Mouse (Mus musculus): ENCODE measurements around the gene Gm11639. TPM values are rescaled to one million over a fixed set of nuclear protein-coding genes. Genes with fewer than 3 reads are reported as not detected.

Gene Gm11639
- polyA plus RNA-seq, 1 experiment from 2014 or later, result not detected

GRCm38 (mm10) chr11:104972480-104972879 is 287.0 kb downstream of the Gm11639 start:
- H3K9me3 ChIP-seq, result no peaks in the 10 kb centered on the region
- no peak for ATAC-seq (ENCODE audit: insufficient number of reproducible peaks, insufficient read depth, low FRiP score, low TSS enrichment, low read depth)
- 81% methylated on average over 6 of the region's 8 CpGs for WGBS

GRCm38 (mm10) chr11:104977976-104978375 is 292.5 kb downstream of the Gm11639 start:
- WGBS, result 76% methylated on average over 5 of the region's 5 CpGs
- H3K4me2 ChIP-seq, result no peak overlapping the region
- H3K27ac ChIP-seq, result no peak overlapping the region
- no peaks in the 10 kb centered on the region for H3K27me3 ChIP-seq
- H3K4me1 ChIP-seq (replicated peaks), result 0 out of 2 replicates have a peak, but pooled peaks cover 6% of the 10 kb centered on the region
- no peak overlapping the region for H3K4me3 ChIP-seq (replicated peaks)
- no peaks in the 10 kb centered on the region for H3K36me3 ChIP-seq
- ATAC-seq (ENCODE audit: insufficient number of reproducible peaks, insufficient read depth, low FRiP score, low TSS enrichment, low read depth), result no peak
- no peaks in the 10 kb centered on the region for H3K9me3 ChIP-seq
- no peak overlapping the region for H3K9ac ChIP-seq (replicated peaks)

More at GRCm38 (mm10) chr11:104972480-104972879, 287.0 kb downstream of the Gm11639 start:
- H3K36me3 ChIP-seq, result no peaks in the 10 kb centered on the region
- no peaks in the 10 kb centered on the region for H3K27me3 ChIP-seq
- no peak overlapping the region for H3K4me2 ChIP-seq
- H3K27ac ChIP-seq, result no peak overlapping the region
- peaks cover 6% of the 10 kb centered on the region; the same call in 1 of the 2 replicates for H3K4me1 ChIP-seq (replicated peaks)
- H3K9ac ChIP-seq (replicated peaks), result no peak overlapping the region
- no peak overlapping the region for H3K4me3 ChIP-seq (replicated peaks)

- WGBS, result 60% methylated on average over 15 of the region's 15 CpGs
- ATAC-seq (ENCODE audit: insufficient number of reproducible peaks, insufficient read depth, low FRiP score, low TSS enrichment, low read depth), result no peak
- no peaks in the 10 kb centered on the region for H3K27me3 ChIP-seq
- no peaks in the 10 kb centered on the region for H3K9me3 ChIP-seq
- H3K9ac ChIP-seq (replicated peaks), result no peak overlapping the region
- no peak overlapping the region for H3K27ac ChIP-seq
- H3K4me1 ChIP-seq (replicated peaks), result 0 out of 2 replicates have a peak, but pooled peaks cover 6% of the 10 kb centered on the region
- H3K36me3 ChIP-seq, result no peaks in the 10 kb centered on the region
- H3K4me2 ChIP-seq, result no peak overlapping the region
- H3K4me3 ChIP-seq (replicated peaks), result no peak overlapping the region
These were observed 296.0 kb downstream of the Gm11639 start for GRCm38 (mm10) chr11:104981342-104982055.

GRCm38 (mm10) chr11:105009232-105009631 is 323.7 kb downstream of the Gm11639 start:
- 61% methylated on average over 2 of the region's 2 CpGs for WGBS
- Histone ChIP-seq H3K4me3 (replicated peaks) (no peak overlapping the region), H3K9ac (replicated peaks) (no peak overlapping the region), H3K4me2 (no peak overlapping the region), H3K27me3 (no peaks in the 10 kb centered on the region), H3K9me3 (no peaks in the 10 kb centered on the region), H3K4me1 (replicated peaks) (no peaks in the 10 kb centered on the region), H3K27ac (no peak overlapping the region), H3K36me3 (no peaks in the 10 kb centered on the region)
- ATAC-seq (ENCODE audit: insufficient number of reproducible peaks, insufficient read depth, low FRiP score, low TSS enrichment, low read depth), result no peak

GRCm38 (mm10) chr11:105021071-105021470 is 335.6 kb downstream of the Gm11639 start:
- Histone ChIP-seq H3K4me3 (replicated peaks) (no peak overlapping the region), H3K36me3 (no peaks in the 10 kb centered on the region), H3K4me2 (no peak overlapping the region), H3K27me3 (no peaks in the 10 kb centered on the region), H3K4me1 (replicated peaks) (no peaks in the 10 kb centered on the region), H3K27ac (no peak overlapping the region), H3K9me3 (no peaks in the 10 kb centered on the region), H3K9ac (replicated peaks) (no peak overlapping the region)
- no peak for ATAC-seq (ENCODE audit: insufficient number of reproducible peaks, insufficient read depth, low FRiP score, low TSS enrichment, low read depth)
- 72% methylated on average over 7 of the region's 7 CpGs for WGBS

GRCm38 (mm10) chr11:105028744-105029348 is 343.3 kb downstream of the Gm11639 start:
- Histone ChIP-seq H3K27ac (no peak overlapping the region), H3K27me3 (no peaks in the 10 kb centered on the region), H3K9me3 (no peaks in the 10 kb centered on the region), H3K4me3 (replicated peaks) (no peak overlapping the region), H3K9ac (replicated peaks) (no peak overlapping the region), H3K4me2 (no peak overlapping the region), H3K36me3 (no peaks in the 10 kb centered on the region), H3K4me1 (replicated peaks) (no peaks in the 10 kb centered on the region)
- 32% methylated on average over 6 of the region's 6 CpGs for WGBS
- no peak for ATAC-seq (ENCODE audit: insufficient number of reproducible peaks, insufficient read depth, low FRiP score, low TSS enrichment, low read depth)

- H3K9ac ChIP-seq (replicated peaks), result no peak overlapping the region
- no peaks in the 10 kb centered on the region for H3K36me3 ChIP-seq
- no peak for ATAC-seq (ENCODE audit: insufficient number of reproducible peaks, insufficient read depth, low FRiP score, low TSS enrichment, low read depth)
- no peaks in the 10 kb centered on the region for H3K9me3 ChIP-seq
- no peaks in the 10 kb centered on the region for H3K27me3 ChIP-seq
- H3K4me3 ChIP-seq (replicated peaks), result no peak overlapping the region
- no peak overlapping the region for H3K4me2 ChIP-seq
- H3K4me1 ChIP-seq (replicated peaks), result no peaks in the 10 kb centered on the region
- H3K27ac ChIP-seq, result no peak overlapping the region
- 77% methylated on average over 8 of the region's 8 CpGs for WGBS
These were observed 344.0 kb downstream of the Gm11639 start for GRCm38 (mm10) chr11:105029525-105029924.

- WGBS, result 85% methylated on average over 6 of the region's 6 CpGs
These were observed 344.7 kb downstream of the Gm11639 start for GRCm38 (mm10) chr11:105030229-105030628.

GRCm38 (mm10) chr11:105031103-105031502 is 345.6 kb downstream of the Gm11639 start:
- WGBS, result 74% methylated on average over 2 of the region's 2 CpGs

More at GRCm38 (mm10) chr11:105030229-105030628, 344.7 kb downstream of the Gm11639 start:
- H3K4me2 ChIP-seq, result no peak overlapping the region
- ATAC-seq (ENCODE audit: insufficient number of reproducible peaks, insufficient read depth, low FRiP score, low TSS enrichment, low read depth), result no peak
- no peaks in the 10 kb centered on the region for H3K27me3 ChIP-seq
- no peak overlapping the region for H3K27ac ChIP-seq
- no peak overlapping the region for H3K4me3 ChIP-seq (replicated peaks)
- H3K4me1 ChIP-seq (replicated peaks), result no peaks in the 10 kb centered on the region
- H3K9me3 ChIP-seq, result no peaks in the 10 kb centered on the region
- H3K9ac ChIP-seq (replicated peaks), result no peak overlapping the region
- H3K36me3 ChIP-seq, result no peaks in the 10 kb centered on the region

GRCm38 (mm10) chr11:105035081-105035480 is 349.6 kb downstream of the Gm11639 start:
- ATAC-seq (ENCODE audit: insufficient number of reproducible peaks, insufficient read depth, low FRiP score, low TSS enrichment, low read depth), result no peak
- Histone ChIP-seq H3K27me3 (no peaks in the 10 kb centered on the region), H3K36me3 (no peaks in the 10 kb centered on the region), H3K4me3 (replicated peaks) (no peak overlapping the region), H3K4me1 (replicated peaks) (no peaks in the 10 kb centered on the region), H3K27ac (no peak overlapping the region), H3K9ac (replicated peaks) (no peak overlapping the region), H3K4me2 (no peak overlapping the region), H3K9me3 (no peaks in the 10 kb centered on the region; the same call in 1 of the 2 replicates)
- WGBS, result 91% methylated on average over 1 of the region's 1 CpGs

More at GRCm38 (mm10) chr11:105031103-105031502, 345.6 kb downstream of the Gm11639 start:
- no peaks in the 10 kb centered on the region for H3K9me3 ChIP-seq
- H3K9ac ChIP-seq (replicated peaks), result no peak overlapping the region
- ATAC-seq (ENCODE audit: insufficient number of reproducible peaks, insufficient read depth, low FRiP score, low TSS enrichment, low read depth), result no peak
- no peaks in the 10 kb centered on the region for H3K4me1 ChIP-seq (replicated peaks)
- H3K4me2 ChIP-seq, result no peak overlapping the region
- no peak overlapping the region for H3K27ac ChIP-seq
- no peaks in the 10 kb centered on the region for H3K36me3 ChIP-seq
- H3K27me3 ChIP-seq, result no peaks in the 10 kb centered on the region
- no peak overlapping the region for H3K4me3 ChIP-seq (replicated peaks)

GRCm38 (mm10) chr11:105063292-105063691 is 377.8 kb downstream of the Gm11639 start, which contains the start of gene Efcab3:
TSS of gene Efcab3 (plus strand) at chr11:105063592.
- WGBS, result 92% methylated on average over 5 of the region's 5 CpGs
- H3K4me1 ChIP-seq (replicated peaks), result no peaks in the 10 kb centered on the region

More at GRCm38 (mm10) chr11:105063292-105063691, 377.8 kb downstream of the Gm11639 start, which contains the start of gene Efcab3:
- H3K27me3 ChIP-seq, result 0 out of 2 replicates have a peak, but pooled peaks cover 5% of the 10 kb centered on the region
- peaks cover 4% of the 10 kb centered on the region; the same call in 1 of the 2 replicates for H3K9me3 ChIP-seq
- ATAC-seq (ENCODE audit: insufficient number of reproducible peaks, insufficient read depth, low FRiP score, low TSS enrichment, low read depth), result no peak
- H3K9ac ChIP-seq (replicated peaks), result no peak within 1 kb of the TSS
- no peaks in the 10 kb centered on the region for H3K36me3 ChIP-seq
- H3K4me3 ChIP-seq (replicated peaks), result no peak within 1 kb of the TSS
- no peak within 1 kb of the TSS for H3K27ac ChIP-seq
- H3K4me2 ChIP-seq, result no peak within 1 kb of the TSS
